Mouse (Mus musculus): ENCODE measurements around the gene Zfp882. TPM values are rescaled to one million over a fixed set of nuclear protein-coding genes. Genes with fewer than 3 reads are reported as not detected.

The Zfp882 gene
- polyA plus RNA-seq, 1 experiment from 2014 or later: 21.4 TPM

- Histone ChIP-seq H3K27me3 (no peaks in the 10 kb centered on the region), H3K4me1 (replicated peaks) (no peaks in the 10 kb centered on the region), H3K4me2 (replicated peaks) (no peak overlapping the region), H3K9me3 (peaks cover 8% of the 10 kb centered on the region; the same call in 1 of the 2 replicates), H3K9ac (replicated peaks) (no peak overlapping the region), H3K27ac (no peak overlapping the region), H3K4me3 (replicated peaks) (no peak overlapping the region), H3K36me3 (peaks cover 44% of the 10 kb centered on the region)
- ATAC-seq: no peak
Measured at GRCm38 (mm10) chr8:71960483-71960882, 52.1 kb downstream of the Zfp882 start.

- Histone ChIP-seq H3K4me3 (replicated peaks) (no peak overlapping the region), H3K9ac (replicated peaks) (no peak overlapping the region), H3K36me3 (peaks cover 57% of the 10 kb centered on the region), H3K4me1 (replicated peaks) (no peaks in the 10 kb centered on the region), H3K27me3 (no peaks in the 10 kb centered on the region), H3K27ac (no peak overlapping the region), H3K4me2 (replicated peaks) (no peak overlapping the region), H3K9me3 (peaks cover 9% of the 10 kb centered on the region; the same call in 1 of the 2 replicates)
- no peak for ATAC-seq
- 94% methylated on average over 5 of the region's 5 CpGs for WGBS
Measured at GRCm38 (mm10) chr8:71961796-71962195, 53.4 kb downstream of the Zfp882 start.

GRCm38 (mm10) chr8:71964051-71964450 is 55.6 kb downstream of the Zfp882 start:
- H3K27ac ChIP-seq: no peak overlapping the region
- 92% methylated on average over 3 of the region's 3 CpGs for WGBS
- peaks cover 71% of the 10 kb centered on the region for H3K36me3 ChIP-seq

GRCm38 (mm10) chr8:71965166-71965565 is 56.8 kb downstream of the Zfp882 start:
- peaks cover 9% of the 10 kb centered on the region; the same call in 1 of the 2 replicates for H3K9me3 ChIP-seq
- 94% methylated on average over 2 of the region's 2 CpGs for WGBS
- H3K4me2 ChIP-seq (replicated peaks): no peak overlapping the region
- ATAC-seq: no peak
- H3K36me3 ChIP-seq: peaks cover 72% of the 10 kb centered on the region
- H3K4me1 ChIP-seq (replicated peaks): no peaks in the 10 kb centered on the region
- H3K27ac ChIP-seq: no peak overlapping the region
- no peaks in the 10 kb centered on the region for H3K27me3 ChIP-seq
- H3K9ac ChIP-seq (replicated peaks): no peak overlapping the region
- no peak overlapping the region for H3K4me3 ChIP-seq (replicated peaks)

More at GRCm38 (mm10) chr8:71964051-71964450, 55.6 kb downstream of the Zfp882 start:
- Histone ChIP-seq H3K9me3 (peaks cover 9% of the 10 kb centered on the region; the same call in 1 of the 2 replicates), H3K4me2 (replicated peaks) (no peak overlapping the region), H3K9ac (replicated peaks) (no peak overlapping the region), H3K27me3 (no peaks in the 10 kb centered on the region), H3K4me3 (replicated peaks) (no peak overlapping the region), H3K4me1 (replicated peaks) (no peaks in the 10 kb centered on the region)
- ATAC-seq: no peak

Other genes starting within 250 kb of the Zfp882 start
- gene Unc13a, start 236.9 kb upstream of the Zfp882 start, polyA plus RNA-seq (2015; fragmentation: Nextera tagmentation; extraction: Ambion mirVana): 17.1 and 18.5 TPM in 2 replicates
- gene Jak3, start 232.3 kb upstream of the Zfp882 start, polyA plus RNA-seq (2015; fragmentation: Nextera tagmentation; extraction: Ambion mirVana): 2.5 and 2.7 TPM in 2 replicates
- gene Insl3, start 219.4 kb upstream of the Zfp882 start, polyA plus RNA-seq (2015; fragmentation: Nextera tagmentation; extraction: Ambion mirVana): 0.70 and 0.79 TPM in 2 replicates
- 0.28 and 0.31 TPM in 2 replicates for gene B3gnt3, start 206.8 kb upstream of the Zfp882 start, polyA plus RNA-seq (2015; fragmentation: Nextera tagmentation; extraction: Ambion mirVana)
- 63.9 and 65.5 TPM in 2 replicates for gene Fcho1, start 182.9 kb upstream of the Zfp882 start, polyA plus RNA-seq (2015; fragmentation: Nextera tagmentation; extraction: Ambion mirVana)
- gene Zfp709, start 26.6 kb upstream of the Zfp882 start, polyA plus RNA-seq (2015; fragmentation: Nextera tagmentation; extraction: Ambion mirVana): 7.7 and 8.1 TPM in 2 replicates
- 39.1 and 42.0 TPM in 2 replicates for gene Zfp617, start within 50 bp of the Zfp882 start, polyA plus RNA-seq (2015; fragmentation: Nextera tagmentation; extraction: Ambion mirVana)
- 16.5 and 18.8 TPM in 2 replicates for gene Zfp961, start 42.4 kb downstream of the Zfp882 start, polyA plus RNA-seq (2015; fragmentation: Nextera tagmentation; extraction: Ambion mirVana)
- 0.35 and 0.92 TPM in 2 replicates for gene Cyp4f18, start 101.0 kb downstream of the Zfp882 start, polyA plus RNA-seq (2015; fragmentation: Nextera tagmentation; extraction: Ambion mirVana)
- not detected in 2 replicates for gene Olfr372, start 132.6 kb downstream of the Zfp882 start, polyA plus RNA-seq (2015; fragmentation: Nextera tagmentation; extraction: Ambion mirVana)
- gene Olfr373, start 174.6 kb downstream of the Zfp882 start, polyA plus RNA-seq (2015; fragmentation: Nextera tagmentation; extraction: Ambion mirVana): 0.05 TPM in 1 of 2 replicates, not detected in the other
- not detected in 2 replicates for gene Olfr374, start 198.4 kb downstream of the Zfp882 start, polyA plus RNA-seq (2015; fragmentation: Nextera tagmentation; extraction: Ambion mirVana)
- 239 and 247 TPM in 2 replicates for gene Tpm4, start 226.4 kb downstream of the Zfp882 start, polyA plus RNA-seq (2015; fragmentation: Nextera tagmentation; extraction: Ambion mirVana)

All from midbrain, embryonic 13.5 days (tissue).